Mouse (Mus musculus) cerebellum, adult 2 months (tissue): ENCODE data around the gene Mthfd1.

Experiments
- CTCF ChIP-seq: fragments of 200-500 bp; IDR thresholded peaks from 2 replicates; pipeline ENCODE4 v1.5.1; 2011; ENCODE audit warnings: low read depth, mild to moderate bottlenecking, control low read depth, low read length, moderate library complexity, borderline replicate concordance; ENCODE audit not compliant: insufficient read depth
- POLR2A ChIP-seq: fragments of 200-500 bp; IDR thresholded peaks from 2 replicates; pipeline ENCODE4 v1.6.1; 2011; ENCODE audit warnings: low read length, control low read depth, borderline replicate concordance; ENCODE audit not compliant: insufficient read depth

DNA sequence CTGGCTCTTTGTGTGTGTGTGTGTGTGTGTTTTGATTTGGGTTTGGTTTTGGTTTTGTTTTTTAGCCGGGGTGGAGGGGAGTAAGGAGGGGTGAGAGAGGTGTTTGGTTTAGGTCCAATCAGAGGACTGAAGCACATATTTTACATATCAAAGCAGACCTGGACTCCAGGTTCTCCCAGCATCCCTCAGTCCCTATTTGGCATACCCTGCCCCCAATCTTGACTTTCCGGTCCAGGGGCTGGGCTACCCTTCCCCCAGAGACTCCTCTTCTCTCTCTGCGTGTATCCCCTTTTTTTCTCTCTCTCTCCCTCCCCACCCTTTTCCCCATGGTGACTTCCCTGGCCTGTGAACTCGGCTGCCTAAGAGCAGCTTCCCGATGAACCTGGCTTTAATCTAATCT lies 40.0 kb upstream of the Mthfd1 start:
- no peak for TF ChIP-seq CTCF
- no peak for TF ChIP-seq POLR2A
